Mouse (Mus musculus) E14TG2a.4 (cell line): ENCODE results near the gene Gps2.
"Not testable (repeated sequence)": the region's sequence is repeated elsewhere in the genome, so short reads cannot be mapped to it uniquely, and the experiment has no call there.

Experiments used
- H3K27me3 ChIP-seq: 2 replicates; pipeline ENCODE4 v1.6.1; 2014; ENCODE audit warnings: low read length, control low read depth; ENCODE audit not compliant: insufficient read depth
- H3K36me3 ChIP-seq: 2 replicates; pipeline ENCODE4 v1.6.1; 2014; ENCODE audit warnings: low read length, control low read depth; ENCODE audit not compliant: insufficient read depth
- H3K4me1 ChIP-seq: replicated peaks from 2 replicates; pipeline ENCODE4 v1.6.1; 2014; ENCODE audit warnings: low read depth, low read length, control low read depth
- H3K4me3 ChIP-seq: replicated peaks from 2 replicates; pipeline ENCODE4 v1.5.1; 2014; ENCODE audit warnings: mild to moderate bottlenecking, low read length
- H3K9me3 ChIP-seq: 2 replicates; pipeline ENCODE4 v1.6.1; 2014; ENCODE audit warnings: low read length, control low read depth
- CTCF ChIP-seq: conservative IDR thresholded peaks from 2 replicates; pipeline ENCODE4 v1.5.1; 2014; ENCODE audit warnings: low read length
- NANOG ChIP-seq: IDR thresholded peaks from 2 replicates; pipeline ENCODE4 v1.6.1; 2014; ENCODE audit warnings: borderline replicate concordance, low read length, mixed read lengths
- POU5F1 ChIP-seq: IDR thresholded peaks from 2 replicates; pipeline ENCODE4 v1.6.1; 2014; ENCODE audit warnings: low read length, borderline replicate concordance

The Gps2 gene

GRCm38 (mm10) chr11:69910781-69911560, 2.7 kb upstream of the Gps2 start:
- Histone ChIP-seq H3K4me1 (peaks cover 62% of the 10 kb centered on the region), H3K27me3 (no peaks in the 10 kb centered on the region), H3K4me3 (no peak overlapping the region), H3K9me3 (no peaks in the 10 kb centered on the region), H3K36me3 (peaks cover 91% of the 10 kb centered on the region)
- TF ChIP-seq POU5F1 (no peak), CTCF (no peak), NANOG (no peak)

- peaks cover 62% of the 10 kb centered on the region for H3K4me1 ChIP-seq
- no peak for TF ChIP-seq POU5F1
- TF ChIP-seq CTCF, result no peak
- no peak for TF ChIP-seq NANOG
- H3K27me3 ChIP-seq, result no peaks in the 10 kb centered on the region
- peaks cover 91% of the 10 kb centered on the region for H3K36me3 ChIP-seq
- H3K9me3 ChIP-seq, result no peaks in the 10 kb centered on the region
- H3K4me3 ChIP-seq, result no peak overlapping the region
These were observed 2.0 kb upstream of the Gps2 start for GRCm38 (mm10) chr11:69911701-69912100.

GRCm38 (mm10) chr11:69912716-69913530, 765 bp upstream of the Gps2 start:
- H3K4me1 ChIP-seq, result peaks cover 71% of the 10 kb centered on the region
- H3K9me3 ChIP-seq, result no peaks in the 10 kb centered on the region
- no peak for TF ChIP-seq CTCF
- no peak for TF ChIP-seq NANOG
- no peak for TF ChIP-seq POU5F1

DNA sequence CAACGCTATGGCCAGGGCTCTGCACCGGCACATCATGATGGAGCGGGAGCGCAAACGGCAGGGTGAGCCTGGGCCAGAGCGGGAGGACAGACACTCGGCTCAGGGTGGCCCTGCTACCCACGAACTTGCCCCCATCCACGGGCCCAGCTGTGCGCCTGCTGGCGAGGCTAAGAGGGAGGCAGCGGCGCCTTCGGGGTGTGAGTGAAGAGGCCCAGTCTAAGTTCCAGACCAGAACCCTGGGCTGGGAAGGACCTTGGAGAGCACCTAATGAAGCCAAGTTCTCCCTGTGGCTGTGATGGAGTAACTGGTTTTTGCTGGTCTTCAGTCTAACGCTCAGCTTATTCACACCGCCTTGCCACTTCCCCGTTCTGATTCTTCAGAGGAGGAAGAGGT, 680 bp downstream of the Gps2 start:
- H3K4me3 ChIP-seq, result peak overlapping the region; percentile 90
- H3K27me3 ChIP-seq, result no peaks in the 10 kb centered on the region
- H3K4me1 ChIP-seq, result peaks cover 85% of the 10 kb centered on the region
- no peak for TF ChIP-seq NANOG
- no peaks in the 10 kb centered on the region for H3K9me3 ChIP-seq
- peaks cover 91% of the 10 kb centered on the region for H3K36me3 ChIP-seq

More at GRCm38 (mm10) chr11:69912716-69913530, 765 bp upstream of the Gps2 start:
- Histone ChIP-seq H3K36me3 (peaks cover 91% of the 10 kb centered on the region), H3K4me3 (peak overlapping the region; percentile 90), H3K27me3 (no peaks in the 10 kb centered on the region)

DNA sequence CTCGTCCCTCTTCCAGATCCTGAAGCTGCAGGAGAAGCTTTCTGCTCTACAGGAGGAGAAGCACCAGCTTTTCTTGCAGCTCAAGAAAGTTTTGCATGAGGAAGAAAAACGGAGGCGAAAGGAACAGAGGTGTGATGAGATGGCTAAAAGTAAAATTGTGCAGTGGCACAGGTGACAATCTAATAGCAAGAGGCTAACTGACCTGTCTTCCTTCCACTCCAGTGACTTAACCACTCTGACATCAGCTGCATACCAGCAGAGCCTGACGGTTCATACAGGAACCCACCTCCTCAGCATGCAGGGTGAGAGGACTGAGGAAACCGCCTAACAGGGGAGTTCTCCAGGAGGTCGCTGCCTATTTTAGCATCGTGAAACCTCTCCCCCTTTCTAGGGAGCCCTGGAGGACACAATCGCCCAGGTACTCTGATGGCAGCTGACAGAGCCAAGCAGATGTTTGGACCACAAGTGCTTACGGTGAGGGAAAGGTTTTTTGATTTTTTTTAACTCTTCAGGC, 1.3 kb downstream of the Gps2 start:
- TF ChIP-seq CTCF, result no peak
- TF ChIP-seq NANOG, result no peak
- no peak for TF ChIP-seq POU5F1
- no peaks in the 10 kb centered on the region for H3K9me3 ChIP-seq
- H3K36me3 ChIP-seq, result peaks cover 91% of the 10 kb centered on the region
- no peaks in the 10 kb centered on the region for H3K27me3 ChIP-seq
- H3K4me3 ChIP-seq, result peak overlapping the region; percentile 90
- peaks cover 87% of the 10 kb centered on the region for H3K4me1 ChIP-seq

DNA sequence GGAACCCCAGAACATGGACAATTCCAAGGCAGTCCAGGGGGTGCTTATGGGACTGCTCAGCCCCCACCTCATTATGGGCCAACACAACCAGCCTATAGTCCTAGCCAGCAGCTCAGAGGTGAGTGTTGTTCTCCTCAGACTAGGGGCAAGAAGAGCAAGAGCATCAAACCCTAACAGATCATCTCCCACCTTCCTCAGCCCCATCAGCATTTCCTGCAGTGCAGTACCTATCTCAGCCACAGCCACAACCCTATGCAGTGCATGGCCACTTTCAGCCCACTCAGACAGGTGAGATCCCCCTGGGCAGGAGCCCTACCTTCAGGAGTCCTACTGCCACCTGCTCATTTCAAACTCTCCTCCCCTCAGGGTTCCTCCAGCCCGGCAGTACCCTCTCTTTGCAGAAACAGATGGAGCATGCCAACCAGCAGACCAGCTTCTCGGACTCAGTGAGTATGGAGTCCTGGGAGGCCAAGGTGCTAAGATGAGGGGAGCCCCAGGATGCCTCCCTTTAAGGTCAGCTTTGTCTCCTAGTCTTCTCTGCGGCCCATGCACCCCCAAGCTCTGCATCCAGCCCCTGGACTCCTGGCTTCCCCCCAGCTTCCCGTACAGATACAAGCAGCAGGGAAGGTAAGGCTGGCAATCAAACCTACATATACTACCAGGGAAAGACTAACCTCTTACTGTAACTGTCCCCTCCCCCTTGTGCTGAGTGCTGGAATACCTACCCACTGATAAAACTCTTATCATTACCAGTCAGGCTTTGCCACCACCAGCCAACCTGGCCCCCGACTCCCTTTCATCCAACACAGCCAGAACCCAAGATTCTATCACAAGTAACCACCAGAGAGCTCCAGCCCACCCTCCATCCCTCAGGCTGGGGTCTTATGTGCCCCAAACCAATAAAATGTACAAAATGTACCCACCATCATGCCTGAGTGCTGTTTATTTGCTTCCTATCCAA, 2.3 kb downstream of the Gps2 start:
- Histone ChIP-seq H3K36me3 (peaks cover 85% of the 10 kb centered on the region), H3K4me1 (peaks cover 79% of the 10 kb centered on the region), H3K4me3 (peak overlapping the region; percentile 90; the same call in 1 of the 2 replicates), H3K9me3 (no peaks in the 10 kb centered on the region), H3K27me3 (no peaks in the 10 kb centered on the region)
- peak; percentile 25 for TF ChIP-seq CTCF
- TF ChIP-seq NANOG, result no peak

GRCm38 (mm10) chr11:69916652-69917378, 3.1 kb downstream of the Gps2 start:
- Histone ChIP-seq H3K4me1 (peaks cover 70% of the 10 kb centered on the region), H3K4me3 (peak overlapping the region; percentile 98; the same call in 1 of the 2 replicates), H3K36me3 (peaks cover 76% of the 10 kb centered on the region)
- not testable (repeated sequence) for H3K27me3 ChIP-seq, H3K9me3 ChIP-seq
